Mouse (Mus musculus): ENCODE results near the gene Mecom. TPM values are rescaled to one million over a fixed set of nuclear protein-coding genes. Genes with fewer than 3 reads are reported as not detected.

Mecom gene
- polyA plus RNA-seq, 1 experiment, result 0.19 TPM

- H3K36me3 ChIP-seq (ENCODE audit: control insufficient read depth, insufficient read depth, low read length), result no peaks in the 10 kb centered on the region
- no peak for TF ChIP-seq POLR2A (IDR thresholded peaks at IDR 0.05; ENCODE audit: control insufficient read depth, low read depth, low read length)
- no peak for TF ChIP-seq CTCF (IDR thresholded peaks at IDR 0.05; ENCODE audit: control insufficient read depth, insufficient read depth, insufficient replicate concordance, low read depth, low read length)
- H3K4me3 ChIP-seq (ENCODE audit: control insufficient read depth, low read depth, low read length), result no peak overlapping the region
- no peaks in the 10 kb centered on the region for H3K4me1 ChIP-seq (ENCODE audit: control insufficient read depth, insufficient read depth, low read length)
- H3K27ac ChIP-seq (ENCODE audit: control insufficient read depth, insufficient read depth, low read depth, low read length), result no peak overlapping the region
- H3K27me3 ChIP-seq (ENCODE audit: control insufficient read depth, insufficient read depth, low read length), result no peaks in the 10 kb centered on the region
Observed at GRCm38 (mm10) chr3:30344151-30344550, 203.7 kb downstream of the Mecom start.

- Histone ChIP-seq H3K36me3 (ENCODE audit: control insufficient read depth, insufficient read depth, low read length) (no peaks in the 10 kb centered on the region), H3K4me1 (ENCODE audit: control insufficient read depth, insufficient read depth, low read length) (no peaks in the 10 kb centered on the region), H3K27ac (ENCODE audit: control insufficient read depth, insufficient read depth, low read depth, low read length) (no peak overlapping the region), H3K4me3 (ENCODE audit: control insufficient read depth, low read depth, low read length) (no peak overlapping the region; the same call in 1 of the 2 replicates), H3K27me3 (ENCODE audit: control insufficient read depth, insufficient read depth, low read length) (no peaks in the 10 kb centered on the region)
- TF ChIP-seq CTCF (IDR thresholded peaks at IDR 0.05; ENCODE audit: control insufficient read depth, insufficient read depth, insufficient replicate concordance, low read depth, low read length) (no peak), POLR2A (IDR thresholded peaks at IDR 0.05; ENCODE audit: control insufficient read depth, low read depth, low read length) (no peak)
Observed at GRCm38 (mm10) chr3:30332337-30332736, 215.5 kb downstream of the Mecom start.

- Histone ChIP-seq H3K4me1 (ENCODE audit: control insufficient read depth, insufficient read depth, low read length) (no peaks in the 10 kb centered on the region), H3K27me3 (ENCODE audit: control insufficient read depth, insufficient read depth, low read length) (no peaks in the 10 kb centered on the region), H3K4me3 (ENCODE audit: control insufficient read depth, low read depth, low read length) (no peak overlapping the region), H3K27ac (ENCODE audit: control insufficient read depth, insufficient read depth, low read depth, low read length) (no peak overlapping the region), H3K36me3 (ENCODE audit: control insufficient read depth, insufficient read depth, low read length) (no peaks in the 10 kb centered on the region)
- TF ChIP-seq POLR2A (IDR thresholded peaks at IDR 0.05; ENCODE audit: control insufficient read depth, low read depth, low read length) (no peak), CTCF (IDR thresholded peaks at IDR 0.05; ENCODE audit: control insufficient read depth, insufficient read depth, insufficient replicate concordance, low read depth, low read length) (no peak)
Observed at GRCm38 (mm10) chr3:30330476-30330875, 217.3 kb downstream of the Mecom start.

GRCm38 (mm10) chr3:30330021-30330420 is 217.8 kb downstream of the Mecom start:
- H3K36me3 ChIP-seq (ENCODE audit: control insufficient read depth, insufficient read depth, low read length), result no peaks in the 10 kb centered on the region

GRCm38 (mm10) chr3:30314955-30315354 is 232.9 kb downstream of the Mecom start:
- no peak overlapping the region for H3K4me3 ChIP-seq (ENCODE audit: control insufficient read depth, low read depth, low read length)
- no peak overlapping the region for H3K27ac ChIP-seq (ENCODE audit: control insufficient read depth, insufficient read depth, low read depth, low read length)
- no peaks in the 10 kb centered on the region for H3K4me1 ChIP-seq (ENCODE audit: control insufficient read depth, insufficient read depth, low read length)
- TF ChIP-seq POLR2A (IDR thresholded peaks at IDR 0.05; ENCODE audit: control insufficient read depth, low read depth, low read length), result no peak
- no peak for TF ChIP-seq CTCF (IDR thresholded peaks at IDR 0.05; ENCODE audit: control insufficient read depth, insufficient read depth, insufficient replicate concordance, low read depth, low read length)
- no peaks in the 10 kb centered on the region for H3K27me3 ChIP-seq (ENCODE audit: control insufficient read depth, insufficient read depth, low read length)
- H3K36me3 ChIP-seq (ENCODE audit: control insufficient read depth, insufficient read depth, low read length), result no peaks in the 10 kb centered on the region

More at GRCm38 (mm10) chr3:30330021-30330420, 217.8 kb downstream of the Mecom start:
- H3K4me3 ChIP-seq (ENCODE audit: control insufficient read depth, low read depth, low read length), result no peak overlapping the region
- no peaks in the 10 kb centered on the region for H3K4me1 ChIP-seq (ENCODE audit: control insufficient read depth, insufficient read depth, low read length)
- TF ChIP-seq CTCF (IDR thresholded peaks at IDR 0.05; ENCODE audit: control insufficient read depth, insufficient read depth, insufficient replicate concordance, low read depth, low read length) (no peak), POLR2A (IDR thresholded peaks at IDR 0.05; ENCODE audit: control insufficient read depth, low read depth, low read length) (no peak)
- H3K27me3 ChIP-seq (ENCODE audit: control insufficient read depth, insufficient read depth, low read length), result no peaks in the 10 kb centered on the region
- H3K27ac ChIP-seq (ENCODE audit: control insufficient read depth, insufficient read depth, low read depth, low read length), result no peak overlapping the region

GRCm38 (mm10) chr3:30308081-30308480 is 239.7 kb downstream of the Mecom start:
- Histone ChIP-seq H3K4me3 (ENCODE audit: control insufficient read depth, low read depth, low read length) (no peak overlapping the region), H3K4me1 (ENCODE audit: control insufficient read depth, insufficient read depth, low read length) (peaks cover 4% of the 10 kb centered on the region; the same call in 1 of the 2 replicates)
- TF ChIP-seq POLR2A (IDR thresholded peaks at IDR 0.05; ENCODE audit: control insufficient read depth, low read depth, low read length), result no peak
- no peak for TF ChIP-seq CTCF (IDR thresholded peaks at IDR 0.05; ENCODE audit: control insufficient read depth, insufficient read depth, insufficient replicate concordance, low read depth, low read length)

GRCm38 (mm10) chr3:30307601-30308000 is 240.2 kb downstream of the Mecom start:
- no peaks in the 10 kb centered on the region for H3K36me3 ChIP-seq (ENCODE audit: control insufficient read depth, insufficient read depth, low read length)
- H3K4me3 ChIP-seq (ENCODE audit: control insufficient read depth, low read depth, low read length), result no peak overlapping the region
- H3K4me1 ChIP-seq (ENCODE audit: control insufficient read depth, insufficient read depth, low read length), result peaks cover 4% of the 10 kb centered on the region; the same call in 1 of the 2 replicates
- no peak for TF ChIP-seq CTCF (IDR thresholded peaks at IDR 0.05; ENCODE audit: control insufficient read depth, insufficient read depth, insufficient replicate concordance, low read depth, low read length)
- TF ChIP-seq POLR2A (IDR thresholded peaks at IDR 0.05; ENCODE audit: control insufficient read depth, low read depth, low read length), result no peak
- no peak overlapping the region for H3K27ac ChIP-seq (ENCODE audit: control insufficient read depth, insufficient read depth, low read depth, low read length)
- 0 out of 2 replicates have a peak, but pooled peaks cover 2% of the 10 kb centered on the region for H3K27me3 ChIP-seq (ENCODE audit: control insufficient read depth, insufficient read depth, low read length)

More at GRCm38 (mm10) chr3:30308081-30308480, 239.7 kb downstream of the Mecom start:
- Histone ChIP-seq H3K27ac (ENCODE audit: control insufficient read depth, insufficient read depth, low read depth, low read length) (no peak overlapping the region), H3K36me3 (ENCODE audit: control insufficient read depth, insufficient read depth, low read length) (no peaks in the 10 kb centered on the region), H3K27me3 (ENCODE audit: control insufficient read depth, insufficient read depth, low read length) (0 out of 2 replicates have a peak, but pooled peaks cover 2% of the 10 kb centered on the region)
